Mouse (Mus musculus) T-helper 1 cell (primary cell): ENCODE data around the gene Notch3.
"Not testable (repeated sequence)": the region's sequence is repeated elsewhere in the genome, so short reads cannot be mapped to it uniquely, and the experiment has no call there.

Experiments
- in situ Hi-C: fragments of 300-600 bp; cut with MboI, MseI; formaldehyde crosslinking; loops from one replicate; pipeline ENCODE4 v1.15.1; 2025; ENCODE audit warnings: high pct_unique_total_duplicates

Gene Notch3

DNA sequence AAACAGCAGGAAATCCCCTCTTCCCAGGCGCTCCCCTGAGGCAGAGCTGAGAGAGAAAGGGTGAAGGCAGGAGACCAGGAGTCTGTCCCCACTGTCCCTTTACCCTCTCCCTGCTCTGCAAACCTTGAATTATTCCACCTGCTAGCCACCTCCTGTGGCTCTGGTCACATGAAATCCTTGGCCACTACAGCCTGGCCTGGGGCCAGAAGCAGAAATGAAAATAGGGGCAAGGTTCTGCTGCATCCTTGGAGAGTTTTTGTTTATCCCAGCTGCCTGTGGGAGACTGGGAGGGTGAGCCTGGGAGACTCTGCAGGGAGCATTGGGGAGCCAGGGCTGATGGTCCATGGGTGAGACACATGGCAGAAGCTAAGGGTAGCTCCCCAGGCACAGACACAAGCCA is 69.0 kb downstream of the Notch3 start:
- in situ Hi-C loops = no loop called here

DNA sequence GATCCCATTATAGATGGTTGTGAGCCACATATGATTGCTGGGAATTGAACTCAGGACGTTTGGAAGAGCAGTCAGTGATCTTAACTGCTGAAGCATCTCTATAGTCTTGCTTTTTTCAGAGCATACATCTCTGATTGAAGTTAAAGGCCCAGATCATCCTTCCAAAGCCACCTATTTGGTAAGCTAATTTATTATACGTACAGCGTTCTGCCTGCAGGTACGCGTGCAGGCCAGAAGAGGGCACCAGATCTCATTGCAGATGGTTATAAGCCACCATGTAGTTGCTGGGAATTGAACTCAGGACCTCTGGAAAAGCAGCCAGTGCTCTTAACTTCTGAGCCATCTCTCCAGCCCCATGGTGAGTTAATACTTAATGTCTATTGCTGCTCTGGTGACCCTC is 73.8 kb downstream of the Notch3 start:
- in situ Hi-C loops = no loop called here

- in situ Hi-C loops = no loop called here
Measured at GRCm38 (mm10) chr17:32092241-32092619, 74.4 kb downstream of the Notch3 start.

DNA sequence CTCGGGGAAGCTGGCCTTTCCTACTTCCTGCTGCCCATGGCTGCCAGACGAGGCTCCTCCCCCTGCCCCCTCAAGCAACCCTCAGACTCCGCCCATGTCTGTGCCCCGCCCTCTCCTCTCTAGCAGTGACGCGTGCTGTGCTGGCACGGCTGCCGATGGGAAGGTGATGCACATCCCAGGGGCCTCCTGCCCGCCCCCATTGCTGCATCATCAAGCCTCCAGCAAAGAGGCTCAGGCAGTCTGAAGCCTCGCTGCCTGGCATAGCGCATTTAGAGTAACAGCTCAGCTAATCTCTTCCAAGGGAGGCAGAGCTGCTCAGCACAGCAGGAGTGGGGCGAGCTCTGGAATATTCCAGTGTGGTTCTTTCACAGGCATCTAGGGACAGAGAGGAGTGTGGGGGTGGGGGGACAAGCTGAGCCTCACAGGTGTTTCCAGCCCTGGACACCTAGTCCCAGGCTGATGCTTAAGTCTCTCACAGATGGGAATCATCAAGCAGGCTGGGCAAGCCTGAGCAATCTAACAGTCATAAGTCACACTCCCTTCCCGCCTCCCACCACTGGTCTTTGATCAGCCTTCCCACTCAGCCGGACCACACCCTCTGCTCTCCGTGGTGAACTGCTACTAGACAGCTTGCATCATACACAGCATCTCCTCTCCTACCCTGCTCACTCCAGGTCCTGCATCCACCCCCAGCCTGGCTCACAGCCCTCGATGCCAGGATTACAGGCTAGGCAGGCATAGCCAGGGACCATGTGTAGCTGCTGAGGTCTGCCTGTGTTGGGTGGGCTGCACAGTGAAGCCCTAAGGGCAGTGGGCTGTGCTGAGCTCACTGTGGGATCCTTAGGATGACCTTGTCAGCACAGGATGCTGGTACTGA is 75.0 kb downstream of the Notch3 start:
- in situ Hi-C loops = not testable (repeated sequence)

GRCm38 (mm10) chr17:32091032-32091363 is 75.7 kb downstream of the Notch3 start:
- in situ Hi-C loops = no loop called here

- in situ Hi-C loops = no loop called here
Measured at GRCm38 (mm10) chr17:32087069-32087468, 79.6 kb downstream of the Notch3 start.

DNA sequence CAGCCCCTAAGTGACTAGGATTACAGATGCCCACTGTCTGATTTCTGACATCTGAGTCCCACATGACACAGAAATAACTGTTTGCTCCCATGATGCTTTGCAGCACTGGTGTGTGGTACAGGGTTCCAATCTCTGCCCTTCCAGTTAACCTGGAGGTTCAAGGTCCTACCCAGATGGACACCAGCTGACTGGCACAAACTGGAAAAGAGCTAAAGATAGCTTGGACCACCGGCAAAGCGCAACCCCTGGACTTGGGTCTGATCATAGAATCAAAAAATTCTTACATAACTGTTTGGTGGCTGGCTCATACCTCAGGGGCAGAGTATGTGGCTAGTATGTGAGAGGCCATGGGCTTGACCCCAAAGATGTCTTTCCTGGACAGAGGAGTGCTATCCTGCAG is 83.3 kb downstream of the Notch3 start:
- in situ Hi-C loops = no loop called here

DNA sequence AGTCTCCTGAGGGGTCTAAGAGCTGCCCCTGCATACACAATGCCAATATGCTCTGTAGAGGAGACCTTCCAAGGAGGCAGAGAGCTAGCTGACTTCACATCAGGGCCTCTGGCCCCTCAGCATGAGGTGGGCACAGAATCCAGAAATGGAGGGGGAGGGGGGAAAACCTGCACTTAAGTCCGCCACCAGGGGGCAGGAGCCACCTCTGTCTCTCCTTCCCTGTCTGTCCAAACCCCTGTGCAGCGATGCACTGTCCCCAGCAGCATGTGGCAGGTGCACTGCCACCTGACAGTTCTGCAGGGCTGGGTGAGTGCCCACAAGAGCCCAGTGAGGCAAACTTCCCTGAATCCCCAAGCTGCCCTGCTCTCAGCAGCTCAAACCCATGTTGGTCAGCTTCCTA is 91.5 kb downstream of the Notch3 start:
- in situ Hi-C loops = no loop called here

- in situ Hi-C loops = no loop called here
Measured at GRCm38 (mm10) chr17:32074658-32075057, 92.0 kb downstream of the Notch3 start.

DNA sequence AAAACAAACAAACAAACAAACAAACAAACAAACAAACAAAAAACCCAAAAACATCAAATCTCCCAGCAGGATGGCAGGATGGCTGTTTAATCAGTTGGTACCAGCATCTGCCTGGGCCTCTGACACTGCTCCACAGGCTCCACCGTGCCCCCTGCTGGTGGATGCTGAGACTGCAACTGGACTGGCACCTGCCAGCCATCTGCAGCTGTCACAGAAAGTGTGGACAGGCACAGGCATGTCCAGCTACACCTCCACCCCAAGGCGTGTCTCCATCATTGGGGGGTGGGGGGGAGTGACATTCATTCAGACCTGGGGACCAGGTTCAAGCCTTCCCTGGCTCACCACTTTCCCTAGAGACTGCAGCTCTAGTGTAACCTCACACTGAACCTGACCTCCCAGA is 93.3 kb downstream of the Notch3 start:
- in situ Hi-C loops = no loop called here
